Mouse (Mus musculus) MEL (cell line): Measurements from ENCODE around the gene Pde4a.

Source experiments
- CTCF ChIP-seq, 3 experiments: IDR thresholded peaks in 2 of 3; conservative IDR thresholded peaks in 1 of 3; 2 replicates each; pipeline ENCODE4 v1.5.1; 2011 to 2012; ENCODE audit warnings: low read length in 3 of 3, low read depth in 2 of 3, mild to moderate bottlenecking in 2 of 3, improper control_type of control experiment in 1 of 3, inconsistent platforms in 1 of 3, mixed read lengths in 1 of 3, moderate library complexity in 1 of 3; ENCODE audit not compliant: control insufficient read depth in 1 of 3, insufficient read depth in 1 of 3, poor library complexity in 1 of 3, severe bottlenecking in 1 of 3
- ETS1 ChIP-seq: IDR thresholded peaks from 2 replicates; pipeline ENCODE4 v1.6.1; 2012; ENCODE audit warnings: low read depth, mild to moderate bottlenecking, inconsistent platforms, low read length, improper control_type of control experiment, moderate library complexity
- GABPA ChIP-seq: IDR thresholded peaks from 2 replicates; pipeline ENCODE4 v1.6.1; 2012; ENCODE audit warnings: low read depth, mild to moderate bottlenecking, inconsistent platforms, low read length, improper control_type of control experiment, moderate library complexity
- HCFC1 ChIP-seq: IDR thresholded peaks from 2 replicates; pipeline ENCODE4 v1.6.1; 2012; ENCODE audit warnings: low read depth, mild to moderate bottlenecking, inconsistent platforms, low read length, improper control_type of control experiment, moderate library complexity
- POLR2A ChIP-seq, 2 experiments: IDR thresholded peaks; 2 replicates each; pipeline ENCODE4 v1.6.1; 2011 to 2012; ENCODE audit warnings: low read length in 2 of 2, mild to moderate bottlenecking in 2 of 2, control low read depth in 1 of 2, improper control_type of control experiment in 1 of 2, low read depth in 1 of 2, moderate library complexity in 1 of 2; ENCODE audit not compliant: control insufficient read depth in 1 of 2, insufficient read depth in 1 of 2, poor library complexity in 1 of 2
- POLR2AphosphoS2 ChIP-seq: IDR thresholded peaks from 2 replicates; pipeline ENCODE4 v1.6.1; 2011; ENCODE audit warnings: low read length, improper control_type of control experiment
- TBP ChIP-seq: IDR thresholded peaks from 2 replicates; pipeline ENCODE4 v1.8.0; 2011; ENCODE audit warnings: low read depth, low read length, improper control_type of control experiment
- UBTF ChIP-seq: IDR thresholded peaks from 2 replicates; pipeline ENCODE4 v1.6.1; 2012; ENCODE audit warnings: low read depth, mild to moderate bottlenecking, inconsistent platforms, low read length, improper control_type of control experiment, moderate library complexity, borderline replicate concordance; ENCODE audit not compliant: insufficient read depth
- USF2 ChIP-seq, 2 experiments: IDR thresholded peaks; 2 replicates each; pipeline ENCODE4 v1.6.1; 2011 to 2012; ENCODE audit warnings: improper control_type of control experiment in 2 of 2, low read length in 2 of 2, borderline replicate concordance in 1 of 2, inconsistent platforms in 1 of 2, low read depth in 1 of 2, mild to moderate bottlenecking in 1 of 2; ENCODE audit not compliant: insufficient read depth in 1 of 2
- ZC3H11A ChIP-seq: IDR thresholded peaks from 2 replicates; pipeline ENCODE4 v1.6.1; 2012; ENCODE audit warnings: low read depth, mild to moderate bottlenecking, inconsistent platforms, low read length, improper control_type of control experiment

DNA sequence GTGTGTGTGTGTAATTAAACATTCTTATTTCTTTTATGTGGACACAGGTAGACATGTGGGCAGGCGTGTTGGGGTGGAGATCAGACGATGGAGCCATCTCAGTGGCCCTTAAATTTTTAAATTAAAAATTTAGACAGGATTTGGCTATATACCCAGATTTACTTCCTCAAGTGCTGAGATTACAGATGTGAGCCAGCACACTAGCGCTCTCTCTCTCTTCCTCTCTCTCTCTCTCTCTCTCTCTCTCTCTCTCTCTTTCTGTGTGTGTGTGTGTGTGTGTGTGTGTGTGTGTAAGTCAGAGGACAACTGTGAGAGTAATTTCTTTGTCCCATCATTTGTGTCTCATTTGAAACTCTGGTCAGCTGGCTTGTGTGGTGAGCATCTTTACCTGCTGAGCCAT lies 25.2 kb downstream of the Pde4a start:
- TF ChIP-seq CTCF (IDR thresholded peaks at IDR 0.05 in 2 of 3, conservative IDR thresholded peaks at IDR 0.05 in 1 of 3; ENCODE audit: control insufficient read depth in 1 of 3, insufficient read depth in 1 of 3, low read depth in 2 of 3, low read length in 3 of 3, poor library complexity in 1 of 3, severe bottlenecking in 1 of 3) (no peak), POLR2A (IDR thresholded peaks at IDR 0.05; ENCODE audit: control insufficient read depth in 1 of 2, insufficient read depth in 1 of 2, low read depth in 1 of 2, low read length in 2 of 2, poor library complexity in 1 of 2) (no peak), POLR2AphosphoS2 (no peak), TBP (no peak), USF2 (IDR thresholded peaks at IDR 0.05; ENCODE audit: borderline replicate concordance in 1 of 2, insufficient read depth in 1 of 2, low read depth in 1 of 2, low read length in 2 of 2) (no peak), GABPA (no peak), UBTF (no peak), ETS1 (no peak), ZC3H11A (no peak), HCFC1 (no peak)
